Comparison of ENCODE assay signal across 20 mouse cellular contexts in genomic region chr8:125342521-125342920, GRCm38 (mm10).
A peak's percentile ranks its signal among the peaks of the same experiment; 100 is the strongest.
DNase-seq lines count a peak whose midpoint lies in the region; ATAC-seq lines count a peak whose summit lies in the region.
"Had no signal": no experiment of that assay in that cellular context is flagged by ENCODE, and none has a peak within 500 bp of the region (broad histone marks: within the 10 kb centered on the region; RNA-seq: fewer than 3 reads in every experiment).

No protein-coding gene starts in this region.

- H3K4me2 ChIP-seq in heart, embryonic 11.5 days: no peak overlapping the region
- no peak overlapping the region for H3K4me2 ChIP-seq in hindbrain, embryonic 11.5 days (replicated peaks; ENCODE audit: low read depth, low read length)
- H3K4me2 ChIP-seq: embryonic facial prominence, embryonic 15.5 days; limb, embryonic 12.5 days; liver, embryonic 13.5 days; lung, embryonic 14.5 days had no signal

- ATAC-seq in heart, embryonic 11.5 days (replicated peaks; ENCODE audit: insufficient number of reproducible peaks, low FRiP score, low TSS enrichment): no peak
- no peak for ATAC-seq in hindbrain, embryonic 11.5 days (ENCODE audit: low FRiP score)
- ATAC-seq: hindbrain, embryonic 16.5 days had no signal

- no peak overlapping the region for H3K9ac ChIP-seq in heart, embryonic 11.5 days (ENCODE audit: low read depth, low read length)
- no peak overlapping the region for H3K9ac ChIP-seq in hindbrain, embryonic 11.5 days (ENCODE audit: low read depth, low read length)
- H3K9ac ChIP-seq: embryonic facial prominence, embryonic 15.5 days; limb, embryonic 12.5 days; liver, embryonic 13.5 days; lung, embryonic 14.5 days had no signal

- no peak overlapping the region for H3K4me3 ChIP-seq in heart, embryonic 11.5 days (ENCODE audit: low read depth, low read length)
- H3K4me3 ChIP-seq in hindbrain, embryonic 10.5 days: no peak overlapping the region
- no peak overlapping the region for H3K4me3 ChIP-seq in hindbrain, embryonic 11.5 days (ENCODE audit: low read depth, low read length)
- H3K4me3 ChIP-seq: embryonic facial prominence, embryonic 15.5 days; limb, embryonic 12.5 days; liver, embryonic 13.5 days; midbrain, embryonic 10.5 days had no signal

- 44% methylated on average over 9 of the region's 9 CpGs for WGBS in heart, embryonic 11.5 days (ENCODE audit: insufficient replicate concordance)
- WGBS in hindbrain, embryonic 10.5 days: 74% methylated on average over 9 of the region's 9 CpGs
- WGBS in hindbrain, embryonic 11.5 days: 79% methylated on average over 9 of the region's 9 CpGs

- peak overlapping the region; percentile 85 for H3K27ac ChIP-seq in heart, embryonic 11.5 days (ENCODE audit: low read depth, low read length)
- H3K27ac ChIP-seq in hindbrain, embryonic 10.5 days: peak overlapping the region; percentile 56
- no peak overlapping the region for H3K27ac ChIP-seq in hindbrain, embryonic 11.5 days (ENCODE audit: low read depth, low read length)
- H3K27ac ChIP-seq: embryonic facial prominence, embryonic 15.5 days; limb, embryonic 12.5 days; liver, embryonic 13.5 days; macrophage; midbrain, embryonic 10.5 days; stomach, postnatal 0 days had no signal

- H3K9me3 ChIP-seq in heart, embryonic 11.5 days (replicated peaks; ENCODE audit: control insufficient read depth, low read length): no peaks in the 10 kb centered on the region
- no peaks in the 10 kb centered on the region for H3K9me3 ChIP-seq in hindbrain, embryonic 10.5 days
- H3K9me3 ChIP-seq in hindbrain, embryonic 11.5 days (ENCODE audit: control insufficient read depth, low read length): no peaks in the 10 kb centered on the region
- H3K9me3 ChIP-seq: embryonic facial prominence, embryonic 15.5 days; limb, embryonic 12.5 days; liver, embryonic 13.5 days; midbrain, embryonic 10.5 days had no signal

- H3K4me1 ChIP-seq in heart, embryonic 11.5 days (ENCODE audit: control insufficient read depth, insufficient read depth, low read length): peaks cover 70% of the 10 kb centered on the region
- H3K4me1 ChIP-seq in hindbrain, embryonic 10.5 days (replicated peaks): peaks cover 18% of the 10 kb centered on the region
- H3K4me1 ChIP-seq in hindbrain, embryonic 11.5 days (replicated peaks; ENCODE audit: control insufficient read depth, insufficient read depth, low read length): no peaks in the 10 kb centered on the region

- no peaks in the 10 kb centered on the region for H3K36me3 ChIP-seq in heart, embryonic 11.5 days (ENCODE audit: control insufficient read depth, insufficient read depth, low read length)
- H3K36me3 ChIP-seq in hindbrain, embryonic 10.5 days: no peaks in the 10 kb centered on the region
- no peaks in the 10 kb centered on the region for H3K36me3 ChIP-seq in hindbrain, embryonic 11.5 days (ENCODE audit: control insufficient read depth, insufficient read depth, low read length)
- H3K36me3 ChIP-seq: embryonic facial prominence, embryonic 15.5 days; limb, embryonic 12.5 days; liver, embryonic 13.5 days; midbrain, embryonic 10.5 days had no signal

- intact Hi-C loops in heart, postnatal 14 days (cut with DNase I): no loop called here

- DNase-seq in heart, postnatal 14 days: no peak
- no peak for DNase-seq in hindbrain, embryonic 10.5 days (ENCODE audit: low spot score)
- no peak for DNase-seq in hindbrain, embryonic 11.5 days (ENCODE audit: low spot score)
- DNase-seq in 3T3-L1 (ENCODE audit: low read depth, low spot score) (peak; percentile 41), ZHBTc4 (ENCODE audit: low read depth, low spot score) (peak; percentile 29)
- no peak for DNase-seq in cerebellum, adult 11 months
- DNase-seq: adrenal gland, adult 8-10 months; B cell, adult 2 months; cerebellum, postnatal 10 days; kidney, adult 11 months; liver, embryonic 13.5 days; lung, embryonic 14.5 days; right cerebral cortex, postnatal 4 days had no signal

- peaks cover 2% of the 10 kb centered on the region; the same call in 1 of the 2 replicates for H3K27me3 ChIP-seq in heart, embryonic 11.5 days (ENCODE audit: control insufficient read depth, insufficient read depth, low read length)
- H3K27me3 ChIP-seq in hindbrain, embryonic 10.5 days (ENCODE audit: insufficient read depth, poor library complexity, severe bottlenecking): peaks cover 47% of the 10 kb centered on the region
- H3K27me3 ChIP-seq in hindbrain, embryonic 11.5 days (ENCODE audit: control insufficient read depth, insufficient read depth, low read length): peaks cover 2% of the 10 kb centered on the region; the same call in 1 of the 2 replicates
- H3K27me3 ChIP-seq: embryonic facial prominence, embryonic 15.5 days; liver, embryonic 13.5 days had no signal

Comparison
In these comparisons a context has a peak if more than half of its experiments do, and no peak if none do; other contexts are left out.
1. DNase-seq: peak in 3T3-L1 (single experiment) and ZHBTc4 (single experiment); none in heart, postnatal 14 days (0 of 2), hindbrain, embryonic 10.5 days (single experiment), hindbrain, embryonic 11.5 days (single experiment) and cerebellum, adult 11 months (single experiment).